Mouse (Mus musculus): ENCODE measurements at regions not wholly inside any gene's neighbourhood (a gene's known extent, or its start where the extent isn't known, plus 50 kb on each side); places are given as distances from the start of the nearest gene placed in this dataset.
A peak's percentile ranks its signal among the peaks of the same experiment; 100 is the strongest.

GRCm38 (mm10) chr19:32960196-32960947 lies 203.1 kb downstream of the Pten start:
- Histone ChIP-seq H3K27ac (ENCODE audit: insufficient read depth, low read length) (no peak overlapping the region), H3K4me3 (replicated peaks; ENCODE audit: insufficient read depth, low read depth, low read length) (no peak overlapping the region), H3K27me3 (ENCODE audit: control insufficient read depth, insufficient read depth, low read length) (no peaks in the 10 kb centered on the region), H3K4me1 (ENCODE audit: control insufficient read depth, insufficient read depth, low read length) (no peaks in the 10 kb centered on the region)
- WGBS = 73% methylated on average over 9 of the region's 9 CpGs
- TF ChIP-seq CTCF (IDR thresholded peaks at IDR 0.05; ENCODE audit: borderline replicate concordance, insufficient read depth, low read depth, low read length) = no peak
- no peak for TF ChIP-seq POLR2A (IDR thresholded peaks at IDR 0.05; ENCODE audit: borderline replicate concordance, insufficient read depth, low read length)
- no peak for DNase-seq

- no peak for DNase-seq
- TF ChIP-seq CTCF (IDR thresholded peaks at IDR 0.05; ENCODE audit: borderline replicate concordance, insufficient read depth, low read depth, low read length) (no peak), POLR2A (IDR thresholded peaks at IDR 0.05; ENCODE audit: borderline replicate concordance, insufficient read depth, low read length) (no peak)
- Histone ChIP-seq H3K4me3 (replicated peaks; ENCODE audit: insufficient read depth, low read depth, low read length) (no peak overlapping the region), H3K4me1 (ENCODE audit: control insufficient read depth, insufficient read depth, low read length) (no peaks in the 10 kb centered on the region), H3K27me3 (ENCODE audit: control insufficient read depth, insufficient read depth, low read length) (no peaks in the 10 kb centered on the region), H3K27ac (ENCODE audit: insufficient read depth, low read length) (no peak overlapping the region)
- 83% methylated on average over 5 of the region's 5 CpGs for WGBS
Measured at GRCm38 (mm10) chr19:32961525-32961924, 204.2 kb downstream of the Pten start.

- Histone ChIP-seq H3K27me3 (ENCODE audit: control insufficient read depth, insufficient read depth, low read length) (no peaks in the 10 kb centered on the region), H3K4me3 (replicated peaks; ENCODE audit: insufficient read depth, low read depth, low read length) (no peak overlapping the region), H3K27ac (ENCODE audit: insufficient read depth, low read length) (no peak overlapping the region), H3K4me1 (ENCODE audit: control insufficient read depth, insufficient read depth, low read length) (no peaks in the 10 kb centered on the region)
- WGBS = 29% methylated on average over 1 of the region's 1 CpGs
- no peak for TF ChIP-seq CTCF (IDR thresholded peaks at IDR 0.05; ENCODE audit: borderline replicate concordance, insufficient read depth, low read depth, low read length)
- no peak for TF ChIP-seq POLR2A (IDR thresholded peaks at IDR 0.05; ENCODE audit: borderline replicate concordance, insufficient read depth, low read length)
- DNase-seq = no peak
Measured at GRCm38 (mm10) chr19:32963983-32964382, 206.7 kb downstream of the Pten start.

GRCm38 (mm10) chr19:32965488-32965887 lies 208.2 kb downstream of the Pten start:
- no peak for TF ChIP-seq POLR2A (IDR thresholded peaks at IDR 0.05; ENCODE audit: borderline replicate concordance, insufficient read depth, low read length)
- no peak for TF ChIP-seq CTCF (IDR thresholded peaks at IDR 0.05; ENCODE audit: borderline replicate concordance, insufficient read depth, low read depth, low read length)
- H3K27ac ChIP-seq (ENCODE audit: insufficient read depth, low read length) = no peak overlapping the region
- H3K4me1 ChIP-seq (ENCODE audit: control insufficient read depth, insufficient read depth, low read length) = no peaks in the 10 kb centered on the region
- WGBS = 59% methylated on average over 2 of the region's 2 CpGs
- H3K27me3 ChIP-seq (ENCODE audit: control insufficient read depth, insufficient read depth, low read length) = no peaks in the 10 kb centered on the region
- no peak for DNase-seq
- H3K4me3 ChIP-seq (replicated peaks; ENCODE audit: insufficient read depth, low read depth, low read length) = no peak overlapping the region

GRCm38 (mm10) chr19:32969213-32969776 lies 212.0 kb downstream of the Pten start:
- H3K4me1 ChIP-seq (ENCODE audit: control insufficient read depth, insufficient read depth, low read length) = no peaks in the 10 kb centered on the region
- no peaks in the 10 kb centered on the region for H3K27me3 ChIP-seq (ENCODE audit: control insufficient read depth, insufficient read depth, low read length)
- DNase-seq = no peak
- no peak overlapping the region for H3K4me3 ChIP-seq (replicated peaks; ENCODE audit: insufficient read depth, low read depth, low read length)
- 37% methylated on average over 7 of the region's 7 CpGs for WGBS
- no peak overlapping the region for H3K27ac ChIP-seq (ENCODE audit: insufficient read depth, low read length)
- TF ChIP-seq CTCF (IDR thresholded peaks at IDR 0.05; ENCODE audit: borderline replicate concordance, insufficient read depth, low read depth, low read length) (no peak), POLR2A (IDR thresholded peaks at IDR 0.05; ENCODE audit: borderline replicate concordance, insufficient read depth, low read length) (no peak)

GRCm38 (mm10) chr19:32972116-32972515 lies 214.8 kb downstream of the Pten start:
- TF ChIP-seq CTCF (IDR thresholded peaks at IDR 0.05; ENCODE audit: borderline replicate concordance, insufficient read depth, low read depth, low read length) (no peak), POLR2A (IDR thresholded peaks at IDR 0.05; ENCODE audit: borderline replicate concordance, insufficient read depth, low read length) (no peak)
- no peak overlapping the region for H3K4me3 ChIP-seq (replicated peaks; ENCODE audit: insufficient read depth, low read depth, low read length)
- H3K4me1 ChIP-seq (ENCODE audit: control insufficient read depth, insufficient read depth, low read length) = no peaks in the 10 kb centered on the region
- H3K27me3 ChIP-seq (ENCODE audit: control insufficient read depth, insufficient read depth, low read length) = no peaks in the 10 kb centered on the region
- DNase-seq = no peak
- 92% methylated on average over 6 of the region's 6 CpGs for WGBS
- H3K27ac ChIP-seq (ENCODE audit: insufficient read depth, low read length) = no peak overlapping the region

GRCm38 (mm10) chr19:32973130-32973529 lies 215.8 kb downstream of the Pten start:
- Histone ChIP-seq H3K27me3 (ENCODE audit: control insufficient read depth, insufficient read depth, low read length) (no peaks in the 10 kb centered on the region), H3K4me3 (replicated peaks; ENCODE audit: insufficient read depth, low read depth, low read length) (no peak overlapping the region), H3K4me1 (ENCODE audit: control insufficient read depth, insufficient read depth, low read length) (no peaks in the 10 kb centered on the region), H3K27ac (ENCODE audit: insufficient read depth, low read length) (no peak overlapping the region)
- DNase-seq = no peak
- TF ChIP-seq POLR2A (IDR thresholded peaks at IDR 0.05; ENCODE audit: borderline replicate concordance, insufficient read depth, low read length) (no peak), CTCF (IDR thresholded peaks at IDR 0.05; ENCODE audit: borderline replicate concordance, insufficient read depth, low read depth, low read length) (no peak)
- 85% methylated on average over 3 of the region's 3 CpGs for WGBS

- DNase-seq = peak; percentile 48 to 63
- TF ChIP-seq POLR2A (IDR thresholded peaks at IDR 0.05; ENCODE audit: borderline replicate concordance, insufficient read depth, low read length) (no peak), CTCF (IDR thresholded peaks at IDR 0.05; ENCODE audit: borderline replicate concordance, insufficient read depth, low read depth, low read length) (no peak)
- WGBS = 10% methylated on average over 4 of the region's 4 CpGs
- Histone ChIP-seq H3K4me1 (ENCODE audit: control insufficient read depth, insufficient read depth, low read length) (no peaks in the 10 kb centered on the region), H3K27me3 (ENCODE audit: control insufficient read depth, insufficient read depth, low read length) (no peaks in the 10 kb centered on the region), H3K27ac (ENCODE audit: insufficient read depth, low read length) (no peak overlapping the region), H3K4me3 (replicated peaks; ENCODE audit: insufficient read depth, low read depth, low read length) (no peak overlapping the region)
Measured at GRCm38 (mm10) chr19:32974778-32975240, 217.5 kb downstream of the Pten start.
